Mouse (Mus musculus) embryo, embryonic 11.5 days (tissue): ENCODE data around the gene Postn.

Experiments
- DNase-seq: peaks from one replicate; pipeline ENCODE4 v3.0.0-alpha.2; 2012; ENCODE audit warnings: low read depth, low spot score

The Postn gene

GRCm38 (mm10) chr3:54360897-54361296 is at the start of gene Postn:
Postn (plus strand) TSS chr3:54361109.
- DNase-seq = no peak

- no peak for DNase-seq
Observed at GRCm38 (mm10) chr3:54314055-54314454, 46.9 kb upstream of the Postn start.

- no peak for DNase-seq
Observed at GRCm38 (mm10) chr3:54352891-54353652, 7.8 kb upstream of the Postn start.

DNA sequence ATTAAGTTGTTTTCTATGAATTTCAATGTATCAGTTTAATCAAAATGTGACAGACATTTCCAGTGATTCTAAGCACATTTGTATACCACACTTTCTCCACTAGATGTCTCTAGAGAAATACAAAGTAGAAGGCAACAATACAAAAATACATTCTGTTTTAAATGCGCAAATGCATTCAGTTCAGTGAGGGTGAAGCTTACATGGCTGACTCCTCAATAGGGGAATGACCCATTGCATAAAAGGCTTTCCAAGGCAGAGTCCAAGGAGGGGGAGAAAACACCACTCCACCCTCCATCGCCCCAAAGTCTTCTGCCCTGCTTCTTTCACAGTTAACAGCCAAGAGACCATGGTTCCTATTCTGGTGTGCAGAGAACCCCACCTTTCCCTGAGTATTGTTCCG is 3.3 kb upstream of the Postn start:
- DNase-seq = no peak

- DNase-seq = peak; percentile 49
Observed at GRCm38 (mm10) chr3:54358463-54359189, 2.3 kb upstream of the Postn start.

DNA sequence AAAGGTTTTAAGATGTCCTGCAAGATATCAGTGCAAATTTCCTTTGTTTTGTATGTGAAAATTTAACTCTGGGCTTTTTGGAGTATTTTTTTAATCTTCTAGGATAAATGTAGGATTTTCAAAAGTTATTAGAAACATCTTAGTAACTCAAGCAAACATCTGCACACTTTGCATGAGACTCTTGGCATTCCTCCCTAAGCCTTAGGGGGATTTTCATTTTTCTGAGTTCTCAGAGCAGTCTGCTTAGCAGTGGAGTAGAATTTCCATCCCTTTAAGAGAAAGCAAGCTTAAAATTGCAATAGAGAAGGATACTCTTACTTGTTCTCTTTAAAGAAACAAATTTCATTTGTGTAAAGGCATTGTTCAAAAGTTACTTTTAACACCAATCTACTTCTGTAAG is 747 bp downstream of the Postn start:
- no peak for DNase-seq

GRCm38 (mm10) chr3:54371015-54371414 is 10.1 kb downstream of the Postn start:
- DNase-seq = no peak

DNA sequence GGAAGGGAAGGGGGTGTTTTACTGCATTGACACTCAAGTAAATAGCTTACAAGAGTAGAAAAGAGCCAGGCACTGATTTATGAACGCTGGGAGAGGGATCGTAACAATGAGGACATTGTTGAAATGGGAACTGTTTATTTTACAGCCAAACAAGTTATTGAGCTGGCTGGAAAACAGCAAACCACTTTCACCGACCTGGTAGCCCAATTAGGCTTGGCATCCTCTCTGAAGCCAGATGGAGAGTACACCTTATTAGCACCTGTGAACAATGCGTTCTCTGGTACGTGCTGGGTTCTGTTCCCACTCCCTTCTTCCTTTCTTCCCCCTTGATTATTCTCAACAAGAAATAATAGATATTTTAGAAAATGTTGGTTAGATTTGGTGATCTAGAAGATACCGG is 11.7 kb downstream of the Postn start:
- DNase-seq = no peak

- DNase-seq = no peak
Observed at GRCm38 (mm10) chr3:54376014-54376413, 15.1 kb downstream of the Postn start.

- DNase-seq = no peak
Observed at GRCm38 (mm10) chr3:54377647-54378046, 16.7 kb downstream of the Postn start.

- no peak for DNase-seq
Observed at GRCm38 (mm10) chr3:54378135-54378534, 17.2 kb downstream of the Postn start.

DNA sequence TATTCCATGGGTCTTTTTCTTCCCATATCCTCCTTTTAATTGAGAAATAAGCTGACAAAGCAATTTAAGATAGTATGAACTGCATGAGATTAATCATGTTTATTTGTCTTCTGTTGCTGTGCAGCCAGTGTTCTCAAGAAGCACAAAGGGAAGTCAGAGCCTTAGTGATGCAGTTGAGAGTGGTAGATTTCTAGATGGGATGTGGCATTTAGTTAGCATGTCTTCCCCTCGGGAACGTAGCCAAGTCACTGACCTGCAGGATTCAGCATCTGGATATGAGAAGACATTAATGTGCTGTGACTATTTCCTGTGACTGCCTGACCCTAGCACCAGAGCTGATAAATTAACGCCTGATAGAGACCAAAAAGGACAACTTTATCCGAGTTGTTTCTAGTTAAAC is 19.1 kb downstream of the Postn start:
- DNase-seq = no peak

- DNase-seq = no peak
Observed at GRCm38 (mm10) chr3:54399321-54399720, 38.4 kb downstream of the Postn start.

DNA sequence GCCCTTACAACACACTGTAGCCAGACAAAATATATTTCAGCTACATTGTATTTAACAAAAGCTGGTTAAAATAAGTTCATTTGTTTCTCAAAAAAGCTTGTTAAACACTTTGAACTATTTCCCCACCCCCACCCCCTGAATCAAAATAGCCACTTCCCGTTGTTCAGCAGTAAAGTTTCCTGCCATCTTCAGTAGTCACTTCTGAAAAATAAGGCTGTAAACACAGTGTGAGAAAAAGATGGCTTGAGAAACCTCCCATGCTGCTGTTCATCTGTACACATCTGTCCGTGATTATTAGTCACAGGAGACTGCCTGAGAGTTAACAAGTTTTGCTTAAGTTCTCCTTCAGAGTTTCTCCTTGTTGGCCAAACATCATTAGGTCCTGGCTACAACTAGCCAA is 39.0 kb downstream of the Postn start:
- no peak for DNase-seq

DNA sequence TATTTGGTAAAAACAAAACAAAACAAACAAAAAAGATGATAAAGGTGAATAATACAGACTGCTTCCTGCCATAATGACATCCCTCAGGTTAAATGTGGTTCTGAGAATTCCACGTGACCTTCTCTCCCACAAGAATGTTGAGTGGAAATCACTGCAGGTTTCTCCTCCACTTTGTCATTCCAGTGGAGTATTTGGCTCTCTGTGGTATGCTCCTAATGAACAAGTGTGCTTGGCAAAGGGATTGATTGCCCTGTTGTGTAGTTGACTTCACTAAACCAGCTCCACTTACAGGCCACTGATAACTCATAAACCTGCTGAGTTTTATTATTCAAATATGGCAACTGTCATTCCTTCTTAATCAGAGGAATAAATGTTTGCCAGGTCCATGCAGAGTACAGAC is 39.7 kb downstream of the Postn start:
- DNase-seq = no peak

DNA sequence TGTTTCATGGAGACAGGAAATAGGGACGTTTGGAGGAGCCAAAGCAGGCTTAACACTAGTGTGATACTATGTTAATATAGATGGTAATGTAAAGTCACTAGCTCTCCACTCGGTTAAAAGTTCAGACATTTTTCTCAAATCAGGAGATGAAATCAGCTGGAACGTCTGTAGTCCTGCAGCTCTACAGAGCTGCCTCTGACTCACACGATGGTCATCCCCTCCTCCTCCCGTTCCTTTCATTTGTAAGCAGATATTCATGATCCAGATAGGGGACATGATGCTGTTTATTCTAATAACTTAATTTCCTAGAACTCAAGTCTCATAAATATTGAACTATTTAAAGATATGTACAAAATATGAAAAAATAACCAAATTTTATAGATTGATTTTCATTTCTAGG is 40.8 kb downstream of the Postn start:
- DNase-seq = no peak

DNA sequence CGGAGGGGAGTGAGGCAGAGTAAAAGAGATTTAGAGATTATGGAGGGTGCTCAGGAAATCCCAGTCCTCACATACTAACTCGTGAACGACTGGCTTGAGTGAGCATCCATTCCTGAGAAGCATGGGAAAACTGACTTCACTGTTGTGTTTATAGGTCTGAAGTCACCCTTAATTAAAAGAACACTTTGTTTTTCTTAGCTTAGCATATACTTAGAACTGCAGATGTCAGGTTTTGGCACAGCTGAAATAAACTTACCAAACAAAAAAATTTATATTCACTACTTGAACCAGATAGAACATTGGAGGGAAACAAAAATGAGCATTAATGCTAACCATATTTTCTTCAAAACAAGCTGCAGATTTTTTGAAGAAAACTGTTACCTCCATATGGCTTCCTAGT is 42.9 kb downstream of the Postn start:
- DNase-seq = no peak

DNA sequence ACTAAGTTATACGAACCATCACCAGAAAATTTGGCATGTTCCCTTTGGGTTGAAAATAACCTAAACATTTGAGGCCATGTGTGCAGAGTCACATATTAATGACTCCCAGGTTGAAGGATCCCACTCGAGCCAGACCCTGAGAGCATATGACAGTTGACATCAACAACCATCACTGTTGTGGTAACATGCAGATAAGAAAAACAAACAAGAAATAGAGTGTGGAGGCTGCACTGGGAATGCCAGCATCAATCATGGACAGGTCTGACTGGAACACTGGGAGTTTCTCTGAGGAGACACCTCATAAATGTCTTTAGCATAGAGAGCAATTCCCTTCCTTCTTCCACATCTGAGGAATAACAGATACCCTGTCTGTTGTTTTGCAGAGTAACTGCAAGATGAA is 45.7 kb downstream of the Postn start:
- no peak for DNase-seq

DNA sequence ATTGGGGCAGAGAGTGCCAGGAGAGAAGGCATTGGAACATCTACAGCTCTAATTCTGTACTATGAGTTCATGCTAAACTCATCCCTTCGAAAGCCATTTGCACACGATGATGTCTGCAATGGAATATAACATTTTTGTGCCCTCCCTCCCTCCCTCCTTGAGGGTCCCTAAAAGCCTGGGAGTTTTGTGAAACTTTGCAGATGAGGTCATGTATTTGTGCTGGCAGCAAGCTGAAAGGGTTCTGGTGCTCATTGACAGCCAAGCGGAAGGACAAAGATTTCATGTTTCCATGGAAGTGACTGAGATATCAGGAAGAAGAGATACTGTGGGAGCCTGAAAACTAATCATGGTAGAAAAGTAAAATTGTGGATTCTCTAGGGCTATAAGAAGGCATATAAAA is 50.1 kb downstream of the Postn start:
- no peak for DNase-seq

- no peak for DNase-seq
Observed at GRCm38 (mm10) chr3:54412885-54413583, 52.1 kb downstream of the Postn start.

DNA sequence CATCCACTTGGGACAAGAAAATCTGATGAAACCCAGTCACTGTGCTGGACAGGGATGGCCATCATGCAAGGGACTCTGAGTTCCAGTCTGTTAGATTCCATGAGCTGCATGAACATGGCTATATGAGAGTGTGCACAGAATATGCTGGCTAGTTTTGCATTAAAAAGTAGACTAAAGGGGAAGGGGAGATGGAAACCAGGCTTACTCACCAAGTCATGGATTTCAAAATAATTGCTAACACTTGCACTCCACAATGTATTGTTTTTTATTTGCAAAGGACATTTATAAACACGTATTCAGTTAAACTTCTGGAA is 52.6 kb downstream of the Postn start:
- DNase-seq = no peak

DNA sequence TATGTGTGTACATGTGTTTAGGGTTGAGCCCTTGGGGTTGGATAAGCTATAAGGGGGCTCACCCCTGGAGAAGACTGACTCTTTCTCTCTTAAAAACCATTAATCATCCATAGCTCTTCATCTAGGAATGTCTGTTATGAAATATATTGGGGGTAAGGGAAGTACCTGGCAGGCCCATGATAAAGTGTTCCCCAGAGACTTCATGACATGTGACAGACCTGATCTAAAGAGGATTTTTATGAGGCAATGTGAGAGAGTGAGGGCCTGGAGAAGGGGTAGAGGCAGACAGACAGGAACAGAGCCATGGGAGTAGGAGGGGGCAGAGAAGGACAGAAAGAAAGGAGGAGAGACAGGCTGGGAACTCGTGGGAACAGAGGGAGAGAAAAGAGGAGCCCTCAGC is 53.5 kb downstream of the Postn start:
- DNase-seq = no peak

DNA sequence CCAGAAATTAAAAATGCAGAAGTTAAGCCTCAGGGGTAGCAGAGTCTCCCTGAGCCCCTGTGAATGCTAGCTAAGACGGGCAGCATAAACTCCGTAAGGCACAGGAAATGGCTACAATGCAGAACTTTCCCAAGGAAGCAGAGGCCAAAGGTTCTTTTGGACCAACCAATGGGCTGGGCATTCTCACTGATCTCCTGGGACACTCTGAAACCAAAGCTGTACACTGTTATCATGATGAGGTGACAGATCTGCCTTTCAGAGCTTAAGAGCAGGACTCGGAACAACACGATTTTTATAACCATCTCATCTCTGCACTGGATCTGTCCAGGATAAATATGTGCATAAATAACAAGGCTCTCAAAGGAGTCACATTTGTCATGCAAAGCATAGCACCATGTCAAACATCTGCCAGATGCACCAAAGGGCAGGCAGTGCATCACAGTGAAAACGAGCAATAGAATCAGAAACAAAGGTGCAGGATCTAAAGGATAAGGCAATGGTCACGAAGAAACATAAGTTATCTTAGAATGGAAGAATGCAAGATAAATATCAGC is 57.0 kb downstream of the Postn start:
- no peak for DNase-seq
